Mouse (Mus musculus): ENCODE results near the gene Rapgef3. TPM values are rescaled to one million over a fixed set of nuclear protein-coding genes. Genes with fewer than 3 reads are reported as not detected.
A peak's percentile ranks its signal among the peaks of the same experiment; 100 is the strongest.

Rapgef3 gene
- polyA plus RNA-seq, 2 experiments from 2014 or later: 0.31 to 1.5 TPM

DNA sequence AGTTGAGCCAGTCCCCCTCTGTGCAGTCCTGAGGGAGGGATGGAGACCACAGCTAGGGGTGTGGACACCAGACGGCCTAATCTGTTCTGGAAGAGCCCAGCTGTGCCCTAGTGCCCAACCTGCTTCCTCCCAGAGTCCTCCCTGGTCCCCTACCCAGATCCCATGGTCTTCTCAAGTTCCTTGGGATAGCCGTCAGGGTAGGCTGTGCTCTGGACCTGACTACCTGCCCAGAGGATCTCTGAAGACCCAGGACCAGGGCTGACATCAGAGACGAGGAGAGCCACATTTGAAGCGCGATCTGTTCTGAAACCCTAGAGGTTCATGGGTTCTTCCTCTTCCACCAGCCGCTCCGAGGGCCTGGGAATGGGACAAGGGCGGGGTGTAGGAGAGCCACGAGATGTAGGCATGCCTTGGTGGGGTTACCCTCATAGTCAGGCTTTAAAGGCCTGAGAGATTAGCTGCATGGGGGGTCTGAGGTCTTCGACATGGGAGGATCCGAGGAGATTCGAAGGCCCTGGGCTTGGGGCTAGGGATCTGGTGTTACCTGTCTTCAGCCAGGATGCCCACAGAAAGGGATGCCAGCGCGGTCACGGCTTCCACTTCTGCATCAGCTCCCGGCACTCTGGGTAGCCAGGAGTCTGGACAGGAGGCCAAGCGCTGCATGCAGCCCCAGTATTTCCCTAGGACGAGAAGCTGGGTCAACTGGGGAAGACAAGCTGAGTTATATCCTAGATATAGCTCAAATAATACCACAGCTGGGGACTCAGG lies 25.8 kb upstream of the Rapgef3 start:
- no peak for ATAC-seq

DNA sequence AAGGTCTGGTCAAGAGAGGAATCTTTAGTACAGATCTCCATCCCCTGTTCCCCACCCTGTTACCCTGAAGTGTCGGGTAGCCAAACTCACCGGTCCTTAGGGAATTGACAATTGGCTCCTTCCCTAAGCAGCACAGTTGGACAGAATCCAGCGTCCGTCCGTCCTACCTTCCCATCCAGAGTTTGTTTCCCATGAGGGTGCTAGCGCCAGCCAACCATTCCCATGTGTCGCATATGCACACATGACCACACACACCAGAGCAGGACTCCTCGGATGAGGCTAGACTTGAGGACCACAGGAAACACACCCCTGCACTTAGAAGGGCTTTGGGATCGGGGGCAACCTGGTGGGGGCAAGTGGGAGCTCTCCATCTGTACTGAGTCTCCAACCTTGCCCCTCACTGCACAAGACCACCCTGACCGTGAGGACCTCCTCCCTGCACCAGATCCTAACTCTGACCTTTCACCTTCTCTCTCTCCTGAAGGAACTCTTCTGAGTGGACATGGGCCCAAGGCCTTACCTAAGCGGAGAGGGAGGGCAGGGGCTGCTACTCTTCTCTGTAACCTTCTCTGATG lies 23.4 kb upstream of the Rapgef3 start:
- ATAC-seq: no peak

DNA sequence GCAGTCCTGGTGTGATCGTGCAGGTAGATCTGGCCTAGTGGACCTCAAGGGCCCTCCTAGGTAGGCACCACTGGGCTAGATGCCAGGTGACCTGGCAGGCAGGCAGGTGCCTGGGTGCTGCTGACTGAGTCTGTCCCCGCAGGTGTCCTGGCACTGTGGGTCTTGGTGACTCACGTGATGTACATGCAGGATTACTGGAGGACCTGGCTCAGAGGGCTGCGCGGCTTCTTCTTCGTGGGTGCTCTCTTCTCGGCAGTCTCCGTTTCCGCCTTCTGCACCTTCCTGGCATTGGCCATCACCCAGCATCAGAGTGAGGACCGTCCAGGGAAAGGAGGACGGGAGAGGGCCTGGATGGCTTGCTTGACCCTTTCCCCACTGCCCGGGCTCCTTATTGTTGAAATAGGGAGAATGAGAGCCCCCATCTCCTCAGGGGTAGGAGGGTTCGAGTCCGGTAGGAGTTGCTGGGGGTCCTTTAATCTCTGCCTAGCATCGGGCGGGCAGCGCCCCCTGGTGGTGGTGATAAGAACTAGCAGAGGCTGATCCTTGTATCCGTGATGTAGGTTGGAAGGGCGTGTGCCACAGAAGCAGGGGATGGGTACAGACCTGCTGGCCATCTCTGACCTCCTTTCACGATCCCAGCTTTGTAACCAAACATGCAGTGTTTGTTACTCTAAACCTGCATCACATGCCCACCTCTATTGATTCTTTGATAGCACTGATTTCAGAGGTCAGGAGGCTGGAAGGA lies 22.2 kb upstream of the Rapgef3 start:
- peak; percentile 48 for ATAC-seq

DNA sequence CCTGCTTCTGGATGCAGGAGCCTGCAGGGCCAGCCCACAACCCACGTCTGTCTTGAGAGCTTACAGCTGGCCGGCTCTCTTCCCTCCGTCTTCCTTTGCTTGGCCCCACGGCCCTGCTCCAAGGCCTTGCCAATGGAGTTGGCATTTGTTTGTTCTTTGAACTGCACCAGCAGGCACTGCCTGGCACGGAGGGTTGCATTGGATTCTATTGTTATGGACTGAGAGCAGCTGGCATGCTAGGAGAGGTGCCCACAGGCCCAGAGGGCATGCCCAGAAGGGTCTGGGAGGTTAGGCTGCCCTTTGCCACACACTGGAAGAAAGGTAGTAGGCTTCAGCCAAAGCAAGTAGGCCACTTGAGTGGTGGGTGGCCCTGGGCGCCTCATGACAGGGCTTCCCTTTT lies 21.0 kb upstream of the Rapgef3 start:
- no peak for ATAC-seq

DNA sequence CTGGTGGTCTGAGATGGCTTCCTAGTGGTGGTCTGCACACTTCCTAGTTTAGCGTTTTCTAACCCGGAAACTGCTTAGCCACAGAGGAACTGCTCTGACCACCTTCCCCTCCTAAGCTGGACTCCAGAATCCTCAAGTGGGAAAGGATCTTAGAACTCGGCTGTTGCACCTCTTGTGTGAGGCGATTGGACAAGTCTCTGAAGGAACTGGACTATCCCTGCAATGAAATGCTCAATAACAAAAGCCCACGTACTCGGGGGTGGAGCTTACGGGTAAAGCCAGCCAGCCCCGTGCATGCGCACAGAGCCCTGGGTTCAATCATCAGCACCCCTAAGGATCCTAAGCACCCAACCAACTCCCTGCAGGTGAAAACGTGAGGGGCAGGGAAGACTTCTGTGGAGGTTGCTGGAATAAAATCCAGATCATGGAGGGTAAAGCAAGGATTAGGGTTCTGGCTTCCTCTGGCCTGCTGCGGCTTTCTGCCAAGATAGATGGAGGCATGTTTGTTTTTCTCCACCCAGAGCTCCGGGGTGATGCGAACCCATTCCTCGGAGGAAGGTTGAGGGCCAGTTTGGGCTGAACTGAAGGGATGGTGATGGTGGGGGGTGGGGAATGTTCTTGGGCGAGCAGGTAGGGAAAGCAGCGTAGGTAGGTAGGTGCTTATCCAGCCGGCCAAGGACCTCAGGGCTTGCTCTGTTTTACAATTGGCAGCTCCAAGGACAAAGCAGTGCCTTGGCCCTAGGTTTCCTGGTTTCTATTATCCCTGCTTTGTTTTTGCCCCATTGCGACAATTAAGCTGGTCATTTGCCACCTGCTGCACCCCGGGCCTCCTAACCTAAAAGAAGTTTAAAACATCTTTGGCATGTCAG lies 20.3 kb upstream of the Rapgef3 start:
- ATAC-seq: no peak

DNA sequence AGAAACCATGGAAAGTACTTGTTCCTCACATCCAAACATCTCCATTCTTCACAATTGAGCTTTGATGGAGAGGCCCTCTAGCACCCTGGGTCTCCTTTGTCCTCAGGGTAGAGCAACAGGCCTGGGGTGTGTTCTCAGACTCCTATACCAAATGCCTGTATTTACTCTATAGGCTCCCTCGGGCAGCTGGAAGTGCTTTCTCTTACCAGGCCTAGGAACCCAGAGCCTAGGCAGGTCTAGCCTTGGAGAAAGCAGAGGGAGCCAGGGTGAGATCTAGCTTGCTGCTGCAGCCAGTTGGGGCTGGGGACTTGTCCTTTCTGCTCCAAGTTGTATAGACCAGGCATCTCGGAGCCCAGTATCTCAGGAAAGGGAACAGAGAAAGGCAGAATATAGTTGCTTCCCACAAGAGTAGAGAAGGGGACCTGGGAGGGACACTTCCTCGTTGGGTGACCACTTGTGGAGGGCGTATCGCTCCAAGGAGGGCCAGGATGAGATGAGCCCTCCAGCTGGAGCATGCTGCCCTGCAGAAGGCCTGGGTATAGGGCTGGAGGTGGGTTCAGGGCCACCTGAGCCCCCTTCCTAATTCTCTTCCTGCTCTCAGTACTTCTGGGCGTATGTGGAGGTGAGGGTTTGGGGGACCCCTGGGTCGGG lies 19.5 kb upstream of the Rapgef3 start:
- ATAC-seq: no peak

DNA sequence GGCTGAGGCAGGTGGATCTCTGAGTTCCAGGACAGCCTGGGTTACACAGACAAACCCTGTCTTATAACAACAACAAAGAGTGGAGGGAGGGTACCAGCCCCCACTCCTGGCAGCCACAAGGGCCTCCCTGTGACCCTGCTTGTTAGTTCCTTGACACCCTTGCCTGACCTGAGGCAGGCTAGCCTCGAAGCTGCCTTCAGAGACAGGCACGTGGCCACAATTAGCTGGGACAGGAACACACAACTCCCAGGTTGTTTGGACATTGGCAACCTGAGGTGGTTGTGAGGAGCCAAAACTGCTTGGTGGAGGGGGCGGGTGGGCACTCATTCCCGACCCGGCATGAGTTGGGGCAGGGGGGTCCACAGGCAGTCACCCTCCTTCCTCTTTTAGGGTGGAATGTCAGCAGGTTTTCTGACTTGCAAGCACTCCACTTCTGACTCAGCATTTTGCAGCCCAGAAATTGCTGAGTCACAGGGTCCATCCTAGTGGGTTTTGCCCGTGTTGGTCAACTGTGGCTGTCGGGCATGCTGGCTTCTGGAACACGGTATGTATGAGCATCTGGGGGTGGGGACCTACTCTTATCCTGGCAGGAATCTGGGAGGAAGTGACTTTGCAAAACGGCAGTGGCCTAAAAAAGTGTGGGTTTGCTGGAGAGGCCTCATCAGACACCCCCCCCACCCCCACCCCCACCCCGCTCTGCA lies 18.8 kb upstream of the Rapgef3 start:
- no peak for ATAC-seq

DNA sequence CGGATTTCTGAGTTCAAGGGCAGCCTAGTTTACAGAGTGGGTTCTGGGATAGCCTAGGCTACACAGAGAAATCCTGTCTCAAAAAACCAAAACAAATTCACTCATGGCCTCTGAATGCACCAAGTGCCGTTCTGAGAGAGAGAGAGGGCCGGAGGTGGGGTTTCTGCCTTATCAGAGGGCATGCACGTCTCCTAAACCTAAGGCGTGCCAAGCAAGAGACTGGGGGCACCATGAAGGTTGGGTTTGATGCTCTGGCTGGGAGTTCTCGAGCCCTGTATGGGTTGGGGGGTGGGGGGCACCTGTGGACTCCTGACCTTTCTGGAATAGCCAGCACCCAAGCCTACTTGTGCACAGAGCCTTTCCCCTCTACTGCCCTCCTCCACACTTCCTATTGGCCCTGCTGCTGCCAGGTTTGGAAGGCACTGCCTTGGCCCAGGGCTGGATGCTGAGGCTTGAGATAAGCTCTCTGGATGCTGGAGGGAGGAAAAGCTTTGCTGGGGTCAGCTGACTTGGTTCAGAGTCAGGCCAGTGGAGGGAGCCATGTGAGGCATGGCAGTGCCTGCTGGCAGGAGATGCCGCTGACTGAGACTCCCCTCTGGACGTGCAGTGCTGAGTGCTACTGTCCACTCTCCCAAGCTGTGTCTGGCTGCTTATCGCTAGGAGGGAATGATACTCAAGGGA lies 18.1 kb upstream of the Rapgef3 start:
- ATAC-seq: no peak

DNA sequence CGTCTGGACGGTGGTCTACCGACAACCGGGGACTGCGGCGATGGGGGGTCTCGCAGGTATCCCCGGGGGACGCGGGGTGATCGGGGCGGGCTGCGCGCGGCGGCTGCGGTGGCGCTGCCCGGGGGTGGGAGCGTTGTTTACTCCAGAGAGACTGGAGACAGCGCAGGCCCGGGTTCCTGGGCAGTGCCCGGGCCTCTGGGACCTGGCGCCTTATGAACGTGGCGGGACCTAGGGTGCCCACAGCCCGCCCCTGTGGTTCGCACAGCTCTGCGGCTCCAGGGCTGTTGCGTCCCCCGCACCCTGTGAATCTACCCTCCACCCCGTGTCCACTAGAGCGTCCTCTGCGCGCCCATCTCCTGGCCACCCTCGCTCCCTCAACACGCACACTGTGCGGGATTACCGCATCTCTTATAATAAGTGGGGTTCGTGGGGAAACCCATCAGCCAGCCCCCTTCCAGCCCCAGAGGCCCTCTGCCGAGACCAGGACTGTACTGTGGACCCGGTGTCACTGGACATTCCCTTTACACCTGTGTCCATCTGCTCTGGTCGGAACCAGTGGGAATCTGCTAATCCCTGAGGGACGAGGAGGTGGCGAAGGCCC lies 16.9 kb upstream of the Rapgef3 start:
- peak; percentile 31 for ATAC-seq

DNA sequence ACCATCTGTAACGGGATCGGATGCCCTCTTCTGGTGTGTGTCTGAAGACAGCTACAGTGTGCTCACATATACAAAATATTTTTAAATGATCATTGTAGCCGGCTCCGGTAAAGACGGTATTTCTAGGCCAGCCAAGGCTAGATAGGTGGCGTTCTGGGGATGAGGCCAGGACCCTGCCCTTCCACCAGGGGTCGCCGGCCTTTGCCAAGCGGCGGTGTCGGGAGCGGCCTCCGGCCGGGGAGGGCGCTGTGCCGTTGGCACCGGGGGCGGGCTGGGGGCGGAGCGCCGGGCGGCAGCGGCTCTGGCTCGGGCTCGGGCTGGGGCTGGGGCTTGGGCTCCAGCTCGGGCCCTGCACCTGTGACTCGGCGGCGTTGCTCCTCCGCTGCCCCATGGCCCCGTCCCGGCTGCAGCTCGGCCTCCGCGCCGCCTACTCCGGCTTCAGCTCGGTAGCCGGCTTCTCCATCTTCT lies 16.4 kb upstream of the Rapgef3 start:
- ATAC-seq: peak; percentile 83

DNA sequence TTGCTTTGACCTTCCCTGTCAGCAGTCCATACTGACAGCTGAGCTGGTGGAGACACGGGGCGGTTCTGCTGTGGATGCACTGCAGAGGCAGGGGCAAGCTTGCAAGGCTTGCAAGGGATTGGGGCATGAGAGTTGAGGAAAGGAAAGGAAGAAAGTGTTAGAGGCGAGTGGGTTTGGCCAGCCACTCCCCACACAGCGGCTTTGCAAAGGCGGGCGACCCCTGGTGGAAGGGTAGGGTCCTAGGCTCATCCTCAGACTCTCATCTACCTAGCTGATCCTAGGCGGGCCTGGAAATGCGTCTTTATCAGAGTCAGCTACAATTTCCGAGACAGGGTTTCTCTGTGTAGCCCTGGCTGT lies 15.0 kb upstream of the Rapgef3 start:
- ATAC-seq: peak; percentile 18

DNA sequence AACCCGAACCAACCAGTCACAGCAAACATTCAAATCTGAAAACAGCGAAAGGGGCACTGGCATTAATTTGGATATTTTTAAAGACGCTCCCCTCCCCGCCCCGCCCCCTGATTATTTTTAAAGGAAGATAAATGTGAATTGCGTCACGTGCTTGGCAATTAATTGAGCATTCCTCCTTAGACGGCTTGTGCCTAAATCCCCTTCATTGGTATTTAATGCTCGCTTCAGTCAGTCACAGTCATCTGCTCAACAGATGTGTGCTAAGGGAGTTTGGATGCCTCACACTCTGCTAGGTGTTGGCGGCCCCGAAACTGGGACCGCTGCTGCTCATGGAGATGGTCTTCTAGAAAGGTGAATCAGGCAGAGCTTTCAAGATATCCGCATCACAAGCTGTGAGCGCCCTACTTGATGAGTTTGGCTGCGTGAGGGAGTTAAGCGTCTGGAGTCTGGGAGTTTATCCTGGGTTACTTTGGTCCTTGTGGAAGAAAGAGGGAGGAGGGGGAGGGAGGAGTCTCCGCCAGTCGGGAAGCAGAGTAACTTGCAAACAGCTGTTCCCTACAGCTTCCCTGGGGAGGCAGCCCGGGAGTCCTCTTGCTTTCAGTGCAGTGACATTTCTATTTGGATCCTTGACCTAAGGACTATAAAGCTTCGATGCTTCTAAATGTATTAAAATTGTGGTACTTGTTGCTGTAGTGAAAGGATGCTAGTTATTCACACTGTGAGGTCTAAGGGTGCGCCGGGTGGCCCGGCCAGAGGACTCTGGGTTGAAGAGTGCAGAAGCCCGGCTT lies 14.4 kb upstream of the Rapgef3 start:
- ATAC-seq: no peak

DNA sequence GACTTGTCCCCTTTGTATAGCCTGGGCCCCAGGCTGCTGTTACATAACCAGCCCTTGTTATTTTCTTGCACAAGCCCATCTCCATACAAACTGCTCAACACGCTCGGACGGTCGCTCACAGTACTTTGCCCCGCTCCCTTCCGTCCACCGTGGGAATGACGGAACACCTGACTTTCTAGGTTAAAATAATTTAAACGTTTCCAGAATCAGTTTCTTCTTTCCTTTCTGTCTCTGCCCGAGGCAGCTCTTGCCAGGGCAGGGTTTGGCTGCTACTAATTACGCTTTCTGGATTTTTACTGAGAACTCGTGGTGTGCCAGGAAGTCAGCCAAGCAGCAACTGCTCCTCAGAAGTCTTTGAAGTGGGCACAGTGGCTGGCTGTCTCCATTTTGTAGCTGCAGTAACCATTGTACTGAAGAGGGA lies 12.8 kb upstream of the Rapgef3 start:
- ATAC-seq: peak; percentile 18

DNA sequence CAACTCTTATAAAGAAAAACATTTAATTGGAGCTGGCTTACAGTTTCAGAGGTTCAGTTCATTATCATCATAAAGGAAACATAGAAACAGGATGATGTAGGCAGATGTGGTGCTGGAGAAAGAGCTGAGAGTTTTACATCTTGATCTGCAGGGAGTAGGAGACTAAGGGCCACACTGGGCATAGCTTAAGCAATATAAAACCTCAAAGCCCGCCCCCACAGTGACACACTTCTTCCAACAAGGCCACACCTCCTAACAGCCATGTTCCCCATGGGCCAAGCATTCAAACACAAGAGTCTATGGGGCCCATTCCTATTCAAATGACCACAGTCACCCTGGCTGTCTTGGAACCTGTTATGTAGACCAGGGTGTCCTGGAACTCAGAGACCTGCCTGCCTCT lies 11.8 kb upstream of the Rapgef3 start:
- no peak for ATAC-seq

DNA sequence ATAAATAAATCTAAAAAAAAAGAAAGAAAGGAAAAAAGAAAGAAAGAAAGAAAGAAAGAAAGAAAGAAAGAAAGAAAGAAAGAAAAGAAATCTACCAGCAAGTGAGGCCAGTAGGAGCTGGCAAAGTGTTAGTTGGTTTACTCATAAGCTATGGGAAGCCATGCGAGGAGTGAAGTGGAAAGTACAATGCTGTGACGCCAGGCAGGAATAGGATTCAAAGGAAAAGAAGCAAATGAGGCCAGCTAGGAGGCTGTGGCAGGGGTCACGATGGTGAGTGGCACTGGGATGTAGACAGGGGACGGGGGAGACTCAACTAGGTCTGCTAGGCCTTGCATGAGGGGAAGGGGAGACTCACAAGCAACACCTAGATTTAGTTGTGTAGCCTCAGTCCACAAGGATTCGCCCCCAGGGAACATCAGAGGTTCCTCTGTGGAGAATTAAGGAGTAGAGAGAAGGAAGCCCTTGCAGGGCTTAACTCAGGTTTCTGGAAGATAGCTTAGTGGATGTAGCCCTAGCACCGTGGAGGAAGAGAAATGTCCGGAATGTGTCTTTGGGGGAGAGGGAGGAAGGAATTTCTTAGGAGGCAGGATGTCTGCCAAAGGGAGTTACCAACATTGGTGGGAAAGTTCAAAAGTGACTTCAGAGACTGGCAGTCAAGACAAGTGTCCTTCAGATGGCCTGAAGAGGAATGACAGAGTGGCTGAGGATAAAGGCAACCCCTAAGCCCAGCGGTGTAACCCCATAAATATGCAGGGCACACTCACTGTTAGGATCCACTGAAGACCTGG lies 10.7 kb upstream of the Rapgef3 start, which contains the start of gene Slc48a1:
Slc48a1 (plus strand) TSS at position 210 of the 788 bp plus-strand sequence.
- no peak for ATAC-seq

DNA sequence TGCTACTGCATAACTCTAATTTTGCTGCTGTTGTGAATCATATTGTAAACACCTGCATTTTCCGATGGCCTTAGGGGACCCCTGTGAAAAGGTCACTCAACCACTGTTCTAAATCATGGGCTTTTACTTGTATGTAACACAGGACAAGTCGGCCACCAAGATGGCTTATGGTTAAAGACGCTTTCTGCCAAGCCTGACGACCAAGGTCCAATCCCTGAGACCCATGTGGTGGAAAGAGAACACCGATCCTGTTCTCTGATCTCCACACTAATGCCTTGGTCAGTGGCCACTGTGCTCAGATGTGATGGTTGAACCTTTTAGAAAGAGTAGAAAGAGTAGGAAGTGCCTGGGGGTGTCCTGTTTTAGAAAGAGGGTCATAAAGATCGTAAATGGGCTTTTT lies 9.1 kb upstream of the Rapgef3 start:
- no peak for ATAC-seq

DNA sequence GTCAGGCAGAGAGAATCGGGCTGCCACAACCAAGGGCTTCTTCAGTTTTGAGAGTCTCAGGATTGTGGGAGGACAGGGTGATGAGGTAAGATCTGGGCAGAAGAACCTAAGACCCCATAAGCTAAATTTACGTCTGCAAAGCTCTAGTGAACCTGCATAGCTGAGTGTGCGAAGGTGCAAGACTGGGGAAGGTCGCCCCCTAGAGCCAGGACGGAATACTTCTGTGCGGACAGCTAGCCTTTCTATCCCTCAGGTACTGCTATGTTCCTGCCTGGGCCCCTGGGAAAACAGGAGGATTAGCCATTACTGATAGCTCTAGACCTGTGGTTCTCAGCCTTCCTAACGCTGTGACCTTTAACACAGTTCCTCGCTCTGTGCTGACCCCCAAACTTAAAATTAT lies 8.7 kb upstream of the Rapgef3 start:
- peak; percentile 50 for ATAC-seq

DNA sequence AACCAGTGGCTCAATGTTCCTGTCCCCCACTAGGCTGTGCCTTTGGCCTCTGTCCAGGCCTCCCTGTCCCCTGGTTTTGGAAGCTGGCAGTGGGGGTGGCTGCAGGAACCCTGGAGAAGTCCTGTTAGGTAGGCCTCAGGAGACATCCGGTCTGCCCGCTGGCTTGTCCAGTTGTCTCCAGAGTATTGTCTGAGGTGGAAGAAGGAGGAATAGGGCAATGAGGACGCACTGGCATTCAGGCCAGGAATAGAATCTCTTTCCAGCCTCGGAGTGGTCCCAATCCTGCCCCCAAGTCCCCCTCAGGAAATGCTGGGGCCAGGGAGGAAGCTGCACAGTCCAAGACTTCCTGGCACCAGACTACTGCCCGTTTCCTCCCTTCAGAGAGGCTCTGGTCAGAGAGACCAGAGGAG lies 6.2 kb upstream of the Rapgef3 start:
- no peak for ATAC-seq

DNA sequence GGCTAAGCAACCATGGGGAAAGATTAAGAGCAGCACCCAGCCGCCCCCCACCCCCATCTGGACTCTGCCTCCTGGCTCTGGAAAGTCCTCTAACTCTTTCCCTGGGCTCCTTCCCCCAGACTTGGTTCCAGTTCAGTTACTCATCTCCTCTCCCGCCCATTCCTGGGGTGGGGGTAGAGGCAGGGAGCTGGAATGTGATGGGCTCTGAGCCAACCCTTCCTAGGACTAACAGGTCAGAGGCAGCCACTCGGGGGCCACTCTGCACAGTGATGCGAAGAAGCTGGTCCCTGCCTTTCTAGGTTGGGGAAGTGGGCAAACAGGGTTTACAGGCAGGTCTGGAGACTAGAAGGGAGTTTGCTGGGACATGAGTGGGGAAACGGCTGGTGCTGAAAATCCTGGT lies 5.3 kb upstream of the Rapgef3 start:
- no peak for ATAC-seq

Measured in CD4-positive, CD25-positive, alpha-beta regulatory T cell, adult 4 months (primary cell).